Mouse (Mus musculus): ENCODE data around the gene Abhd14b.

DNA sequence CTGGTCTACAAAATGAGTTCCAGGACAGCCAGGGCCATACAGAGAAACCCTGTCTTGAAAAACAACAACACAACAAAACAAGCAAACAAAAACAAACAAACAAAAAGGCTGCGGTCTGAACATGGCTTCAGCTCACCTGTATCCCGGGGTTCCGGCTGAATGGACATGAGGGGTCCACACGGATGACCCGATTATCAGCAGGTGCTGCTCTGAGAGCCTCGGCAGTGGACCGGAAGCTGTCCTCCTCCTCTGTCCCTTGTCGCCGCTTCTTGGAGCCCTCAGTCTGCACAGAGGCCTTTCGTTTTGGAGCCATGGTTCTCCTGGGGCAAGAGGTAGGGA lies 28.4 kb downstream of the Abhd14b start, which contains the start of gene Rrp9:
- TF ChIP-seq POLR2A (IDR thresholded peaks at IDR 0.05; ENCODE audit: control insufficient read depth, extremely low read depth, insufficient read depth, low read length, poor library complexity) (no peak), CTCF (IDR thresholded peaks at IDR 0.05; ENCODE audit: borderline replicate concordance, control insufficient read depth, extremely low read depth, insufficient read depth, low read length, poor library complexity) (no peak)
